Mouse (Mus musculus): ENCODE measurements around the gene Hdac9. TPM values are rescaled to one million over a fixed set of nuclear protein-coding genes. Genes with fewer than 3 reads are reported as not detected.
"Not testable (repeated sequence)": the region's sequence is repeated elsewhere in the genome, so short reads cannot be mapped to it uniquely, and the experiment has no call there.

The Hdac9 gene
- total RNA-seq, 2 experiments from 2014 or later: 18.7 to 22.5 TPM

- no peak for DNase-seq (ENCODE audit: low spot score in 2 of 2)
Measured at GRCm38 (mm10) chr12:34151336-34151735, 765.6 kb downstream of the Hdac9 start.

GRCm38 (mm10) chr12:34142743-34143142 is 774.2 kb downstream of the Hdac9 start:
- DNase-seq (ENCODE audit: low spot score in 2 of 2): no peak

GRCm38 (mm10) chr12:34113336-34113735 is 803.6 kb downstream of the Hdac9 start:
- no peak for DNase-seq (ENCODE audit: low spot score in 2 of 2)

GRCm38 (mm10) chr12:34092953-34093352 is 823.9 kb downstream of the Hdac9 start:
- DNase-seq (ENCODE audit: low spot score in 2 of 2): no peak

- DNase-seq (ENCODE audit: low spot score in 2 of 2): no peak
Measured at GRCm38 (mm10) chr12:34091851-34092250, 825.0 kb downstream of the Hdac9 start.

GRCm38 (mm10) chr12:34087292-34087942 is 829.5 kb downstream of the Hdac9 start:
- DNase-seq (ENCODE audit: low spot score in 2 of 2): no peak

- DNase-seq (ENCODE audit: low spot score in 2 of 2): no peak
Measured at GRCm38 (mm10) chr12:34076981-34077380, 839.9 kb downstream of the Hdac9 start.

- DNase-seq (ENCODE audit: low spot score in 2 of 2): no peak
Measured at GRCm38 (mm10) chr12:34075805-34076509, 840.9 kb downstream of the Hdac9 start.

- no peak for DNase-seq (ENCODE audit: low spot score in 2 of 2)
Measured at GRCm38 (mm10) chr12:34052508-34052907, 864.4 kb downstream of the Hdac9 start.

GRCm38 (mm10) chr12:34052036-34052435 is 864.9 kb downstream of the Hdac9 start:
- DNase-seq (ENCODE audit: low spot score in 2 of 2): no peak

GRCm38 (mm10) chr12:34051112-34051511 is 865.8 kb downstream of the Hdac9 start:
- no peak for DNase-seq (ENCODE audit: low spot score in 2 of 2)

- no peak for DNase-seq (ENCODE audit: low spot score in 2 of 2)
Measured at GRCm38 (mm10) chr12:34040949-34041348, 875.9 kb downstream of the Hdac9 start.

GRCm38 (mm10) chr12:34040061-34040460 is 876.8 kb downstream of the Hdac9 start:
- no peak for DNase-seq (ENCODE audit: low spot score in 2 of 2)

GRCm38 (mm10) chr12:34009796-34010195 is 907.1 kb downstream of the Hdac9 start:
- not testable (repeated sequence) for DNase-seq (ENCODE audit: low spot score in 2 of 2)

Other genes starting within 250 kb of the Hdac9 start
- gene Prps1l1, start 67.7 kb upstream of the Hdac9 start, total RNA-seq (2021): not detected
- gene Snx13, start 130.1 kb upstream of the Hdac9 start, total RNA-seq (2021): 10 to 100 TPM; 29.4 to 34.2 TPM

Data from gastrocnemius, postnatal 4 days (tissue).